Mouse (Mus musculus): ENCODE data around the gene Inafm1. TPM values are rescaled to one million over a fixed set of nuclear protein-coding genes. Genes with fewer than 3 reads are reported as not detected.
A peak's percentile ranks its signal among the peaks of the same experiment; 100 is the strongest.

The Inafm1 gene
- polyA plus RNA-seq, 1 experiment from 2014 or later: 28.0 TPM

DNA sequence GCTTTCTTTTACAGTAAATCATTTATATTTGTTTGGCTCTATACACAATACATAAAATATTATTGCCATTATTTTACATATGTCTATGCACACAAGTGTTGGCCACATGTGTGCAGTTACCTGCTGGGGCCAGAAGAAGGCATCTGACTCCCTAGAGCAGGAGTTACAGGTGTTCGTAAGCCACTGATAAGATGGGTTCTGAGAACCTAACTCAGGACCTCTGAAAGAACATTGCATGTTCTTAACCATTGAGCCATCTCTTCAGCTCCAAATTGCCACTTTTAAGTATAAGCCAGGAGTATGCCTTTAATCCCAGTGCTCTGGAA lies 32.5 kb downstream of the Inafm1 start:
- ATAC-seq (ENCODE audit: low FRiP score, low TSS enrichment) (no peak), DNase-seq (ENCODE audit: low spot score) (no peak)
- Histone ChIP-seq H3K36me3 (ENCODE audit: control insufficient read depth, insufficient read depth, low read length) (no peaks in the 10 kb centered on the region), H3K4me1 (replicated peaks; ENCODE audit: control insufficient read depth, insufficient read depth) (no peaks in the 10 kb centered on the region), H3K4me2 (replicated peaks; ENCODE audit: low read depth) (no peak overlapping the region), H3K9ac (ENCODE audit: low read length) (no peak overlapping the region), H3K27ac (replicated peaks) (no peak overlapping the region), H3K9me3 (ENCODE audit: control insufficient read depth, low read length) (no peaks in the 10 kb centered on the region), H3K4me3 (ENCODE audit: low read depth, low read length) (no peak overlapping the region), H3K27me3 (ENCODE audit: control insufficient read depth, insufficient read depth, low read length) (no peaks in the 10 kb centered on the region)
- TF ChIP-seq EP300 (optimal IDR thresholded peaks at IDR 0.05) (no peak), CTCF (IDR thresholded peaks at IDR 0.05; ENCODE audit: low read depth) (peak; percentile 8; the same call in 1 of the 2 replicates)
- WGBS: 93% methylated on average over 1 of the region's 1 CpGs

DNA sequence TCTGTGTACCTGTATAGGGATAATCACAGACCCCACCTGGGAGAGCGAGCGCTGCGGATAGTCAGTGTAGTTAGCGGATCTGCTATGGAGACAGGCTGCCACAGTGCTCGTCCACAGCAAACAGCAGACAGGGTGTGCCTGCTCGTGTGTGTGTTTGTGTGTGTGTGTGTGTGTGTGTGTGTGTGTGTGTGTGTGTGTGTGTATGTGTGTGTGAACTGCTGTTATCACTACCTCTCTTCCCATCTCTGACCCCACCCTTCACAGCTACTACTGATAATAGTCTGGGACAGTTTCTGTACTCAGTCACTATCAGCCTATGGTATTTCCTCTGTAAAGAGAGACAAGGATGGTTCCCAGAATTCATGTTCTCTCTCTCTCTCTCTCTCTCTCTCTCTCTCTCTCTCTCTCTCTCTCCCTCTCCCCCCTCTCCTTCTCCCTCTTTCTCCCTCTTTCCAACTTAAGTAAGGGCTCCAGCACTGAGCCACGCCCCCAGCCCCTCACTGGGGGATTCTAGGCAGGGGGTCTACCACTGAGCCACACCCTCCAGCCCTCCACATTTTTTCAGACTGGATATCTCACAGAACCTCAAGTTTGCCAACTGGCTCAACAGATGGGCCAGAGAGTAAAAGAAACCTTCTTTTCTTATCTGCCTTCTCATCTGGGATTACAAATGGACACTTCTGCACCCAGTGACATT lies 33.0 kb downstream of the Inafm1 start:
- 64% methylated on average over 7 of the region's 7 CpGs for WGBS
- H3K9me3 ChIP-seq (ENCODE audit: control insufficient read depth, low read length): no peaks in the 10 kb centered on the region
- no peak overlapping the region for H3K27ac ChIP-seq (replicated peaks)
- no peak overlapping the region for H3K4me3 ChIP-seq (ENCODE audit: low read depth, low read length)
- DNase-seq (ENCODE audit: low spot score) (no peak), ATAC-seq (ENCODE audit: low FRiP score, low TSS enrichment) (no peak)
- no peaks in the 10 kb centered on the region for H3K27me3 ChIP-seq (ENCODE audit: control insufficient read depth, insufficient read depth, low read length)
- H3K4me2 ChIP-seq (replicated peaks; ENCODE audit: low read depth): no peak overlapping the region
- no peak for TF ChIP-seq EP300 (optimal IDR thresholded peaks at IDR 0.05)
- TF ChIP-seq CTCF (IDR thresholded peaks at IDR 0.05; ENCODE audit: low read depth): no peak
- no peak overlapping the region for H3K9ac ChIP-seq (ENCODE audit: low read length)
- H3K4me1 ChIP-seq (replicated peaks; ENCODE audit: control insufficient read depth, insufficient read depth): no peaks in the 10 kb centered on the region
- H3K36me3 ChIP-seq (ENCODE audit: control insufficient read depth, insufficient read depth, low read length): no peaks in the 10 kb centered on the region

DNA sequence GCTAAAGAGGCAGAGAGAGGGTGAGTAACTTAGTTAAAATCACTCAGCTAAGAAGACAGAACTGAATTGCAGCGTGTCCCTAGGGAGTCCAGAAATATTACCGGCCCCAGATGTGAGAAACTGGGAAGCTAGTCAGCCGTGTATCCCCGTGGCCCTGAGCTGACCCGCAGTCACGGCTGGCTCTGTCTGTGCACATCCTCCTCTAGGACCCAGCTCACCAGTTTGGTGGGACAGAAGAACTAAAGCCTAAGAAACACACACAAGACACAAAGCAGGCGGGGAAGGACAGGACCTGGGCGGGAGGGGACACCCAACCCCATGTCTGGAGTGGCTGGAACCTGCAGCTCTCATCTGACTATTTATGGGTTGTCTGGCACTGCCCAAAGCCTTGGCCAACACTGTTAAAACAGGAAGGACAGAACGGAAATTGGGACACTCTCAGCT lies 33.8 kb downstream of the Inafm1 start:
- no peak for TF ChIP-seq EP300 (optimal IDR thresholded peaks at IDR 0.05)
- no peak for TF ChIP-seq CTCF (IDR thresholded peaks at IDR 0.05; ENCODE audit: low read depth)
- ATAC-seq (ENCODE audit: low FRiP score, low TSS enrichment): 0 out of 2 replicates have a peak, but pooled peaks have one; percentile 10
- H3K9ac ChIP-seq (ENCODE audit: low read length): no peak overlapping the region
- no peak overlapping the region for H3K4me3 ChIP-seq (ENCODE audit: low read depth, low read length)
- 62% methylated on average over 9 of the region's 9 CpGs for WGBS
- no peaks in the 10 kb centered on the region for H3K9me3 ChIP-seq (ENCODE audit: control insufficient read depth, low read length)
- no peaks in the 10 kb centered on the region for H3K27me3 ChIP-seq (ENCODE audit: control insufficient read depth, insufficient read depth, low read length)
- H3K36me3 ChIP-seq (ENCODE audit: control insufficient read depth, insufficient read depth, low read length): no peaks in the 10 kb centered on the region
- H3K27ac ChIP-seq (replicated peaks): no peak overlapping the region
- H3K4me1 ChIP-seq (replicated peaks; ENCODE audit: control insufficient read depth, insufficient read depth): no peaks in the 10 kb centered on the region
- DNase-seq (ENCODE audit: low spot score): no peak
- H3K4me2 ChIP-seq (replicated peaks; ENCODE audit: low read depth): no peak overlapping the region

DNA sequence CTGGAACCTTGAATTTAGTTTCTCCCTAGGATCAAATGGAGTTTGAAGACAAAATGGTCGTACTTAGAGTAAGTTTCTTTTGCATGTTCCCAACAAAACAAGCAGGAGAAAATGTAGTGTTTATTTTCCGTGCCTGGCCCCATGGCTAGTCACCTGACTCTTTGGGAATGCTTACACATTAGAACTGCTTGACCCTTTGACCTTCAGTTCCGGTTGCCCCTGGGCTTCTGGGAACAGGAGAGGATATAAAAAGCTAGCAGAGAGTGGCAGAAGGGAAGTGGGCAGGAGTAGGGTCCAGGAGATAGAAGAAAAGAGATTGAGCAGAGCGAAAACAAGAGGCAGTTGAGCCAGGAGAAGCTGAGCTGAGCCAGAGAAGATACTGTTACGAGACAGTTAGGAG lies 43.5 kb downstream of the Inafm1 start:
- no peaks in the 10 kb centered on the region for H3K27me3 ChIP-seq (ENCODE audit: control insufficient read depth, insufficient read depth, low read length)
- 32% methylated on average over 5 of the region's 5 CpGs for WGBS
- no peak overlapping the region for H3K27ac ChIP-seq (replicated peaks)
- H3K4me2 ChIP-seq (replicated peaks; ENCODE audit: low read depth): no peak overlapping the region
- H3K9ac ChIP-seq (ENCODE audit: low read length): no peak overlapping the region
- no peaks in the 10 kb centered on the region for H3K4me1 ChIP-seq (replicated peaks; ENCODE audit: control insufficient read depth, insufficient read depth)
- H3K36me3 ChIP-seq (ENCODE audit: control insufficient read depth, insufficient read depth, low read length): no peaks in the 10 kb centered on the region
- no peak for TF ChIP-seq EP300 (optimal IDR thresholded peaks at IDR 0.05)
- no peak for TF ChIP-seq CTCF (IDR thresholded peaks at IDR 0.05; ENCODE audit: low read depth)
- H3K9me3 ChIP-seq (ENCODE audit: control insufficient read depth, low read length): no peaks in the 10 kb centered on the region
- ATAC-seq (ENCODE audit: low FRiP score, low TSS enrichment) (no peak), DNase-seq (ENCODE audit: low spot score) (no peak)
- H3K4me3 ChIP-seq (ENCODE audit: low read depth, low read length): no peak overlapping the region

Other genes starting within 250 kb of the Inafm1 start
- 1.8 and 2.3 TPM in 2 replicates for gene Bicra, start 225.7 kb downstream of the Inafm1 start, polyA plus RNA-seq (2015; fragmentation: Nextera tagmentation; extraction: Ambion mirVana)
- gene Zfp541, start 211.8 kb downstream of the Inafm1 start, polyA plus RNA-seq (2015; fragmentation: Nextera tagmentation; extraction: Ambion mirVana): 0.05 TPM in 2 replicates
- 136 and 152 TPM in 2 replicates for gene Napa, start 175.2 kb downstream of the Inafm1 start, polyA plus RNA-seq (2015; fragmentation: Nextera tagmentation; extraction: Ambion mirVana)
- 11.8 and 13.1 TPM in 2 replicates for gene Kptn, start 153.7 kb downstream of the Inafm1 start, polyA plus RNA-seq (2015; fragmentation: Nextera tagmentation; extraction: Ambion mirVana)
- gene Slc8a2, start 143.8 kb downstream of the Inafm1 start, polyA plus RNA-seq (2015; fragmentation: Nextera tagmentation; extraction: Ambion mirVana): 0.11 and 0.12 TPM in 2 replicates
- 10.9 and 11.8 TPM in 2 replicates for gene Meis3, start 98.5 kb downstream of the Inafm1 start, polyA plus RNA-seq (2015; fragmentation: Nextera tagmentation; extraction: Ambion mirVana)
- gene Dhx34, start 51.6 kb downstream of the Inafm1 start, polyA plus RNA-seq (2015; fragmentation: Nextera tagmentation; extraction: Ambion mirVana): 6.9 and 7.9 TPM in 2 replicates
- gene C5ar2, start 29.5 kb downstream of the Inafm1 start, polyA plus RNA-seq (2015; fragmentation: Nextera tagmentation; extraction: Ambion mirVana): 0.24 TPM in 2 replicates
- 1.9 and 2.0 TPM in 2 replicates for gene C5ar1, start 14.1 kb downstream of the Inafm1 start, polyA plus RNA-seq (2015; fragmentation: Nextera tagmentation; extraction: Ambion mirVana)
- 11.5 and 13.0 TPM in 2 replicates for gene Ccdc9, start 13.2 kb upstream of the Inafm1 start, polyA plus RNA-seq (2015; fragmentation: Nextera tagmentation; extraction: Ambion mirVana)
- gene Bbc3, start 34.8 kb upstream of the Inafm1 start, polyA plus RNA-seq (2015; fragmentation: Nextera tagmentation; extraction: Ambion mirVana): 3.7 and 5.0 TPM in 2 replicates
- gene Sae1, start 114.2 kb upstream of the Inafm1 start, polyA plus RNA-seq (2015; fragmentation: Nextera tagmentation; extraction: Ambion mirVana): 119 and 123 TPM in 2 replicates
- 5.9 and 6.2 TPM in 2 replicates for gene Zc3h4, start 127.3 kb upstream of the Inafm1 start, polyA plus RNA-seq (2015; fragmentation: Nextera tagmentation; extraction: Ambion mirVana)
- 71.5 and 75.0 TPM in 2 replicates for gene Tmem160, start 179.2 kb upstream of the Inafm1 start, polyA plus RNA-seq (2015; fragmentation: Nextera tagmentation; extraction: Ambion mirVana)
- gene Npas1, start 204.1 kb upstream of the Inafm1 start, polyA plus RNA-seq (2015; fragmentation: Nextera tagmentation; extraction: Ambion mirVana): 0.10 and 0.18 TPM in 2 replicates